21 mouse cellular contexts compared by ENCODE assay signal in genomic region chr7:23784526-23784925, GRCm38 (mm10). TPM values are rescaled to one million over a fixed set of nuclear protein-coding genes. Genes with fewer than 3 reads are reported as not detected.
"Had no signal": no experiment of that assay in that cellular context is flagged by ENCODE, and none has a peak within 500 bp of the region (broad histone marks: within the 10 kb centered on the region; RNA-seq: fewer than 3 reads in every experiment).

No protein-coding gene starts in this region.

- H3K4me1 ChIP-seq: midbrain, embryonic 10.5 days; midbrain, embryonic 12.5 days; neural tube, embryonic 13.5 days; neural tube, embryonic 15.5 days; stomach, embryonic 15.5 days had no signal

- H3K27ac ChIP-seq: midbrain, embryonic 10.5 days; midbrain, embryonic 12.5 days; neural tube, embryonic 13.5 days; neural tube, embryonic 15.5 days; stomach, embryonic 15.5 days; stomach, postnatal 0 days had no signal

- H3K9me3 ChIP-seq: stomach, embryonic 15.5 days had no signal

- DNase-seq: lung, adult 18-20 months; lung, embryonic 14.5 days; lung, postnatal 10 days; lung, postnatal 4 days; midbrain, embryonic 14.5 days; retina, postnatal 1 day; right cerebral cortex, adult 18-20 months; right cerebral cortex, postnatal 25 days; right cerebral cortex, postnatal 4 days; thymus, adult 2 months; thymus, postnatal 25 days; thymus, postnatal 4 days had no signal

- H3K4me3 ChIP-seq: midbrain, embryonic 10.5 days; midbrain, embryonic 12.5 days; myocyte; neural tube, embryonic 13.5 days; neural tube, embryonic 15.5 days; stomach, embryonic 15.5 days had no signal

- H3K9ac ChIP-seq: lung, embryonic 14.5 days; midbrain, embryonic 12.5 days; neural tube, embryonic 13.5 days; neural tube, embryonic 15.5 days; stomach, embryonic 15.5 days had no signal

- H3K36me3 ChIP-seq: midbrain, embryonic 10.5 days; midbrain, embryonic 12.5 days; neural tube, embryonic 13.5 days; neural tube, embryonic 15.5 days; stomach, embryonic 15.5 days had no signal

RNA-seq across cellular contexts. Expression of gene Vmn1r175, which starts 25.9 kb away (rescaled TPM):
- total RNA-seq: megakaryocyte, adult 5-6 weeks; megakaryocyte-erythroid progenitor cell, adult 5-6 weeks had no signal

RNA-seq across cellular contexts. Expression of gene Vmn1r174, which starts 32.5 kb away (rescaled TPM):
- total RNA-seq: megakaryocyte, adult 5-6 weeks; megakaryocyte-erythroid progenitor cell, adult 5-6 weeks had no signal

RNA-seq across cellular contexts. Expression of gene Vmn1r176, which starts 52.6 kb away (rescaled TPM):
- total RNA-seq: megakaryocyte, adult 5-6 weeks; megakaryocyte-erythroid progenitor cell, adult 5-6 weeks had no signal
